Mouse (Mus musculus): ENCODE measurements at regions not wholly inside any gene's neighbourhood (a gene's known extent, or its start where the extent isn't known, plus 50 kb on each side); places are given as distances from the start of the nearest gene placed in this dataset.

DNA sequence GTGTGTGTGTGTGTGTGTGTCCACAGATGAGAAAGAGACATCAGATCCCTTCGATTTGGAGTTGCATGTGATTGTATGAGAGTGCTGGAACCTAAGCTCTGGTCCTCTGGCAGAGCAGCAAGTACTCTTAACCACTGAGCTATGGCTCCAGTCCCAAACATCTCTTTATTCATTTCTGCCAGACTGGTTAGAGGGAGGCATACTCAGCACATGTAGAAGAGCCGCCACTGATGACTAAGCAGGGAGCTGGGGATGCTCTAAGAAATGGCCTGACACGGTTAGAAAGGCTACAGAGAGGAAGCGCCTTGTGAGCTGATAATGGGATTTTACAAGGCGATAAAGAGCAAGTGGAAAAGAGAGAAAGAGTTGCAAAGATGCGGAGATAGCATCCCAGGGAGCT lies 287.3 kb upstream of the Castor2 start:
- no peak for DNase-seq (ENCODE audit: low spot score)

DNA sequence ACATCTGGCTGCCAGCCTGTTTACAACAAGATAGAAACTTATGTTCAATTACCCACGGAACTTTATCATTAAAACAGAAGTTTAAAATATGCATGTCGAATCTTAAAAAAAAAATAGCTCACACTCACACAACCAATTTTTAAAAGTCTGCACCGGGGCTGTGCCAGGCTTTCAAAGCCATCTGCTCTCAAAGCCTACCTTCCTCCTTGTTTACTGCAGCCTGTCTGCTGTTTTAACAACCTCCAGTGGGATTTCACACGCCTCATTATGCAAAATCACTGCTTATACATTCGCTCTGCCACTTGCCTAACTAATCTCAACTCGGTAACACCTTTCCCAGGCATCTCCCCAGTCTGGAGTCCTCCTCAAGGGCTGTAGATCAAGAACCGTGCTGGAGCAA lies 292.6 kb upstream of the Castor2 start:
- no peak for DNase-seq (ENCODE audit: low spot score)

DNA sequence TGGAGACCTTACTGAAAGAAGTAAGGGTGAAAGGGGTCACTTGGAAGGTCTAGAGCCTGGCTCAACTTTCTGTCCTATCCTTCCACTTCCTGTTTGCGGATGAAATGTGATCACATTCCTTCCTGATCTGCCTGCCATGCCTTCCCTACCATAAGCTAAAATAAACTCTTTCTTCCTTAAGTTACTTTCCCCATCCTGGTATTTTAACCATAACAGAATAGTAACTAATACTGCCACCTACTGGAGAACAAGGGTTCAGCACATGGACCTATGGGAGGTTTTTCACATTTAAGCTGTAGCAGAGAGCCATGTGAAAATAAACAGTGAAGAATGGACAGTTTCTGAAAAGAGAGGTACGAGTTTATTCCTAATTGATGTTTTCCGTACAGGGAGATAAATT lies 297.5 kb upstream of the Castor2 start:
- DNase-seq (ENCODE audit: low spot score), result no peak

DNA sequence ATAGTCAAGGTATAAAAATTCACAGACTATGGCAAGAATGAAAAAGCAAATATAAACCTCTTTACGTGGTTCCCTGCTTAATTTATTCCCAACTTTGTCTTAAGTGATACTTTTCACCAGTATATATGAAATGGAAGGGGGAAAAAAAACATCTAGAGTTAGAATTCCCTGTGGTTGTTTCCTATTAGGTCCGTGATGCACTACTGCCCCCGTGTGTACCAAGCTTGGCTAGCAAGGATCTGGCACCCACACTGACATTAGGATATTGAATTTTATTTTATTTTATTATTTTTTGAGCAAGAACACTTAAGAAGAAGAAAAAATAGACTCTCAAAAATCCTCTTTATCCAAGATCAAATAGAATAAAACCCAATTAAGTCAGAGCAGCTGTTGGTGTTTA lies 303.9 kb upstream of the Castor2 start:
- DNase-seq (ENCODE audit: low spot score), result no peak

DNA sequence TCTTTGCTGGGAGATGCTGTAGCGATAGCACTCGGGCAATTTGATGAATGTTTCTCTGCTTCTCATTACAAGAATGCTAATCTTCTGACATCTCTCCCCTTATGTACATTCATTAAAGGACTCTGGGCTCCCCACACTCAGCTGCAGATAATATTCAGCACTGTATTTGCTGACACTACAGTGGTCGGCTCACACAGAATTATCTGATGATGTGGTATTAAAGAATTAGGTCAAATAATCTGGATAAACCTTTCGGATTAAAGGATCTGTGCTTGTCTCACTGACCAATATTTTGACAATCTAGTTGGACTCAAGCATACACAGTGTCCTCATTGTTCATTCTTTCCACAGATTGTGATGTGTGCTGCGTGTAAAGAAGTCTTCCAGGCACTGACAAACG lies 308.8 kb upstream of the Castor2 start:
- no peak for DNase-seq (ENCODE audit: low spot score)

DNA sequence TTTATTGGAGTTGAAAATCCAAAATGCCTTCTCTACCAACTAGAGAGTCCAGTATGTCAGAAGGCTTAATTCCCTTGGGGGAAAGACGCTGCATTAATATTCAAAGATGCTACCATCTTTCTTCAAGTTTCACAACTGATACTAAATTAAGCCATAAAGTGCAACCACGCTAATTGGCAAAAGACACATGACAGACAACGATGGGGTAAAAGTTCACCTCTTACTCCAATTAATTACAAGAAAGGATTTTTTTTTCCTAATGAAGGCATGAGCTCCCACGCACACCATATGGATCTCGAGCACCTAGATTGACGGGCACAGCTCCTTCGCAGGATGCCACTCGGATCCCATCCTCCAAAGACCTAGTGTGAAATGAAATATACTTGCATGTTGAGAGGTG lies 311.5 kb upstream of the Castor2 start:
- no peak for DNase-seq (ENCODE audit: low spot score)

DNA sequence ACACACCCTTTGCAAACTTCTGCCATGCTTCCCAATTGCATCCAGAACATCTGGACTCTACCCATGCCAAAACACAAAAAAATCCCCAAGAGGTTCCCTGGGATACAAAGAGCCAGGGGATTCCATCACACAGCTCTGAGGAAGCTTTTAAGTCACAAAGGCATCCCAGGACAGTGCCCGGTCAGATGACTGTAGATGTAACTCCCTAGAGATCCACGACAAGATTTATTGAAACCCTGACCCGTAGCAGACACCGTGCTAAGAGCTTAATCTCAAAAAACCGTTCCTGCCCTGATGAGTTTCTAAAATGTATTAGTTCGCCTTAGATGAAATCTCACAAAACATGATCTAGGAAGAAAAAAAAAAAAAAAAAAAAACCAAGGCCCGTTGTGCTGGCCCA lies 312.0 kb upstream of the Castor2 start:
- DNase-seq (ENCODE audit: low spot score), result no peak

DNA sequence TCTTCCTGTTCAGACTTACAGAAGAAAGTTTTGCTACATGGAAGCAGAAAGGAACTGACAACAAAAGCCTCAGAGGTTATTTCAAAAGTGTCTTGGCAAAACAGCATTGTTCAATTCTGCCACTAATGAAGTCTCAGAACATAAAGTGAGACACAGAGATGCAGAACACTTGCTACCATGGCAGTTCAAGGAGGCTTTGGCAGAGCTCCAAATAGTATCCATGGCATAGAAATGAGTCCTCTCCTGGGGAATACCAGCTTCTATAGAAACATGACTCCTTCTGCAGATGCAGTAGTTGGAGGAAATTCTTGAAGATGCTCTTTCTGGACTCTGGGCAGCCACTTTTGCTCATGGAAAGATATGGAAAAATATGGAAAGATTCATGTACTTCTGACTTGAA lies 322.9 kb upstream of the Castor2 start:
- DNase-seq (ENCODE audit: low spot score), result no peak

DNA sequence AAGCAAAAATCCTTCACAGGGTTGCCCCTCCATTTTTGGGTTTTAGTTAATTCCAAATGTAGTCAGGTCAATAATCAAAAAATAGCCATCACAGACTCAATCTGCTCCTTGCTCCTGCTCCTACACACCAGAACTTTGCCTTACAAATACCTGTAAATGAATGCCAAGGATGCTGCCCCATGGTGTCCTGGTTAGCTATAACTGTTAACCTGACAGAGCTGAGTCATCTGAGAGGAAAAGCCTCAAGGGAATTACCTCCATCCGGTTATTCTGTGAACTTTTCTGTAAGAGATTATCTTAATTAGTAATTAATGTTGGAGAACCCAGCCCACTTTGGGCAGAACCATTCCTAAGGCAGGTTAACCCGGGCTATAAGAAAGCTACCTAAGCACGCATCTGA lies 325.4 kb upstream of the Castor2 start:
- no peak for DNase-seq (ENCODE audit: low spot score)

DNA sequence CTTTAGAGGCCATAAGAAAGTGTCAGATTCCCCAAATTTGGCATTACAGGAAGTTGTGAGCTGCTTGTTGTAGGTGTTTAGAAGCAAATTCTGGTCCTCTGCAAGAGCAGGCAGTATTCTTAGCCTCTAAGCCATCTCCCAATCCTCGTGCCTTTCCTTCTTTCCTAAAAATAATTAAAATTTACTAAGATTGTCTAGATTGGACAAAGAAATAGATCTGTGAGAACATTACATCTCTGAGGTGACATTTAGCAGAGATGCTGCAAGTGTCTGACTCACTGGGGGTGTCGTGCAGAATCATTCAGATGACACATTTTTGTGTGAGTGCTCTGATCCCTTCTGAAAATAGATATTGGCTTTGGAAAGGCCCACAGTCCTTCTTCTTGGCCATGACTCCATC lies 330.7 kb upstream of the Castor2 start:
- DNase-seq (ENCODE audit: low spot score), result no peak

DNA sequence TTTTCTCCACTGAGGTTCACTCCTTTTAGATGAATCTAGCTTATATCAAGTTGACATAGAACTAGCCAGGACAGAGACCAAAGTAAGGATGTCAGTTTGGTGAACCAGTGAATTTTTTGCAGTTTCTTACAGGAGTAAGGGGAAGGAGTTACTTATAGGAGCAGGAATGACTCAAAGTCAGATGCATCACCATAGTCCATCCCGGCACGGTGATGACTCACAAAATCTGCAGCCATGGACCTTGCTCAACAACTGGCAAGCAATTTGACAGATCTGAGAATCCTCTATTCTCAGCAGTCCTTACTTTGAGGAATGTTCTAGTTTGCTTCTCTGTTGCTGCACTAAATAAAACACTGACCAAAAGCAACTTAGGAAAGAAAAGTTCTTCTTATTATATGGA lies 341.7 kb upstream of the Castor2 start:
- no peak for DNase-seq (ENCODE audit: low spot score)

DNA sequence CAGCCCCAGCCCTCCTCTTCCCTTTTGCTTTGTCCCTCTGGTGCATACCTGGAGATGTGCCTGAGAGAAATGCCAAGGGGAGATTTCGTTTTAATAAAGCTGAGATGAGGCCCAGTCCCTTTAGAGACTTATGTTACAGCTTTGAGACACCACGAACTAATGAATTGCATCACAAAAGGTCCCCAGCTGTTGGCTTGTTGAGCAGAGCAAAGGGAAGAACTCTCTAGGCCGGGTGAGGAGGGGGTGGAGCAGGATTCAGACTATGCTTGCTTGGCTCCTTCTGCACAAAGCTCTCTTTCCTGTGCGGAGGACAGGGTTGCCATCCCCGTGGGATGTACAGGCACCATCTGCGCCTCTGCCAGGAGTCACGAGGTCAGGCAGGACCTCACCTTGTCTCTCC lies 345.3 kb upstream of the Castor2 start:
- no peak for DNase-seq (ENCODE audit: low spot score)

DNA sequence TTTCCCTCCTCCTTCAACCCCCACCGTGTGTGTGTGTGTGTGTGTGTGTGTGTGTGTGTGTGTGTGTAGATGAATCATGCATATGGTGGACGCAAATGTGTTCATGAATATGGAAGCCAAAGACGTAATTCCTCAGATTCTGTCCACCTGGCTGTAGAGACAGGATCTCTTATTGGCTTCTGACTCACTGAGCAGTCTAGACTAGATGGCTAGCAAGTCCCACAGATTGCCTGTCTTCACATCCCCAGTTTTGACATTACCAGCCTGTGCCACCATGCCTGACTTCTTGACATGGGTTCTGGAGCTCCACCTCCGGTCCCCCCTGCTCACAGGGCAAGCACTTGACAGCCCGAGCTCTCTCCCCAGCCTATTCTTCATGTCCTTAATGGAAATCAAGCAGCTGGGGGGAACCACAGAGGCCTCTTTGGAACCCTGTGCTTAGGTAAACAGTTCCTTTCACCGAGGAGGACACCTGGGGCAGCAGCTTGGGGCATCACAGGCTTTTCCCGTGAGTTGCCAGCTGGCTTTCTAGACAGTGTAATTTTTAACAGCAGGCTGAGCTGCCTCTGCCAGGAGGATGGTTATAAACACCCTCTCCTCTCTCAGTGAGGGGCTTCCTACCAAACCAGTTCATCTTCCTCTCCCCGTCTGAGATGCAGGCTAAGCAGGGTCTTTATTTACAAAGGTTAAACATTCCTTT lies 345.9 kb upstream of the Castor2 start:
- no peak for DNase-seq (ENCODE audit: low spot score)

DNA sequence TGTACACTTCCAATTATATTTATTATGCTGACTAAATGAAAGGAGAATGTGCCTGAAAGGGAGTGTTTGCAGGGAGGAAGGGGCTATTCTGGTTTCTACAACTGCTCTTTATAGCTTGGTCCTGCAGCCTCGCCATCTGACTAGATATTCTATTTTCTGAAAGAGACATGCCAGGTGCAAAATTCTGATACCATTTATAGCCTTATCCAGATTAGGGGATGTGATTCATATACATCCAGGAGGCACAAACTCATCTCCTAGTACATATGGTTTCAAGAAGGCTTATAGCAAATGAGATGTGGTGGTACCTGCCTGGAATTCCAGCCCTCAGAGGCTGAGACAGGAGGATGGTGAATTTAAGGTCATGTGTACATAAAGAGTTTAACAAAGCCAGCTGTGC lies 352.6 kb upstream of the Castor2 start:
- DNase-seq (ENCODE audit: low spot score), result no peak

DNA sequence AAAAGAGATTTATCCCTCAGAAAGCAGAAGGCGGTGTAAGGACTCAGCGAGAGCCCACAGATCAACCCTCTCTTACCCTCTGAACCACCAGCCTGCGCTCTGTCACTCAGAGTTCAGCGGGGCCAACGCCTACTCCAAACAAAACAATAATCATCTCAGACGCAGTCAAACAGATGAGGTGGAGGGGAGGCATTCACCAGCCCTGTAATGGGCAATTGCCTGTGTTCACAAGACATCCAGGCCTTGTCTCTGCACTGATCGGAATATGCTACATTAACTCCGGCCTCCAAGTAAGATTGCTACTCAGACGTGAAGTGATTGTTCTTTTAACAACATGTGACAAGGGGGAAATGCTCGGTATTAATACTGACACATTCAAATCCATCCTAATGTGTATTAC lies 353.1 kb upstream of the Castor2 start:
- DNase-seq (ENCODE audit: low spot score), result no peak

DNA sequence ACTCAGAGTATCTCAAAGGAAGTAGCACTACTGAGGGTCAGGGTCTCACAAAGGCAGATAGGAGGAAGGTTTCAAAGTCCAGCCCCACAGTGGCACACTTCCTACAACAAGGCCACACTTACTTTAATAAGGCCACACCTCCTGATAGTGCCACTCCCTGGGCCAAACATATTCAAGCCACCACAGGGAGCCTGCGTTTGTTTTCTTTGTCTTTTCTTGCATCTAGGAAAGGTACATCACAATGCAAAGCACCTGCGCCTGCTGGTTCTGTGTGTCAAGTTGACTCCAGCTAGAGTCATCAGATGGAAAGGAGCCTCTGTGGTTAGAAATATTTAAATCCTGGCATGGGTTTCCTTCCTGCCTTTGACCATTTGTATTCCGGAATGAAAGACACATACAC lies 355.4 kb upstream of the Castor2 start:
- no peak for DNase-seq (ENCODE audit: low spot score)

DNA sequence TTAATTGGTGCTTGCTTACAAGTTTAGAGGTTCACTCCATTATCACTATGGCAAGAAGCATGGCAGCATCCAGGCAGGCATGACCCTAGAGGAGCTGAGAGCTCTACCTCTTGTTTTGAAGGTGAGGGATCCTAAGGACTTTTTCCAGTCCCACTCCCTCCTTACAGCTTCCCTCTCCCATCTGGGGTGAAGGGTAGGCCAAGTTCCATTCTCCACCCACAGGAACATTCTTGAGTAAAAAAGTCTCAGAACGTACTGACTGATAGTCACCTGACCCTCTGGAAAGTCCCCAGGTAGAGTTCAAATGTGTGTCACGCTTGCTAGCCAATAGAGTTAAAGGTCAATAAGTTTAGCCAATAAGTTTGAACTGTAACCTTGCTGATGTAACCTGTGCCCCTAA lies 355.9 kb upstream of the Castor2 start:
- DNase-seq (ENCODE audit: low spot score), result no peak

DNA sequence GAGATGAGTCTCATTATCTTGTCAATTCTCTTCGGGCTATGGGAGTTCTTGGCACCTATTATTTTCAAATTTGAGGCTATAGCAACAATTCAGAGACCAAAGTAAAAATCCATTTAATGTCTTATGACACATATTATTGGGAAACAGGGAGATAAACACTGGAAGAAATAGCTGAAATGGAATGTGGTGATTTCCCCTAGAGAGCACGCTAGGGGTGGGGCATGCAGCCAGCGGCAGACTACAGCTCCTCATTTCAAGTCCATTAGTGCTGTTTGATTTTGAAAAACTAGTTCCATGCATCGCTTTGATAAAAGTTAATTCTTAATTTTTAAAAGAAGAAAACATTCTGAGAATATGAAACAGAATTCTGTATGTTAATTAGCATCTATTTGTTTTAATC lies 367.6 kb upstream of the Castor2 start:
- DNase-seq (ENCODE audit: low spot score), result no peak

DNA sequence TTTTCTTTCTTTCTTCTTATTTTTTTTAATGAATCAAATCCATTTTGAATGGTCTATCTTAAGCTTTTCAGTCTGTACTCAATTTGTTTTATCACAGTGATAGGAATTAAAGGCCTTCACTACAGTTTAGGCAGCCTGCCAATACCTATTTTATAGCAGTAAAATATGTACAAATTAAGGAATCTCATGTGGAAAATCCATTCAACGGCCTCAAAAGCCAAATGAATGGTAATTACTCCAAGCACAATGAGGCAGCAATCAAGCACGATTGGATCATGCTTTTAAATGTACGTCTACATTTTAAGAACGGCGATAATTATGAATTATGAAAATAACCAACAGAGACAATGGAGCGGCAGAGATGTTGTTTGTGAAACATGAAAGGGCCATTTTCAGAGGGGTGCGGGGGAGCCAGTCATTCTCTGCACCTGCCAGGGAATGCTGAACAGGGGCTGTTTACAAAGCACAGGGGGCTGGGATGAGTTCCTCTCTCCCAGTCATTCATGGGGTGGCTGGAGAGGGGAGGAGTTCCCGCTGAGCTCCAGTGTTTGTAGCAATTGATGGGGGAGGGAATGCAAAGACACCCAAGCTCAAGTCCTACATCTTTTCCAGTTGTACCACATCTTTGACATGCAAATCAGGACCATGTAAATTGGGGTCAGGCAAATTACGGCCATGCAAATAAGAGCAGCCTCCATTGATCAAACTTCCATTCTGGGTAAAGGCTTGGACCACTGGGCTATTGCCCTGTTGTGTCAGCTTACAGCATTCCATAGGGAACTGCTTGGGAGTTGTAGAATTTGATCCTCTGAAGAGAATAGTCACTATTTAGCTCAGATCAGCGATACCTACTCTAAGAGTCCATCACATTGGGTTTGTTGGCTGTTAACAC lies 381.1 kb upstream of the Castor2 start:
- no peak for DNase-seq (ENCODE audit: low spot score)

DNA sequence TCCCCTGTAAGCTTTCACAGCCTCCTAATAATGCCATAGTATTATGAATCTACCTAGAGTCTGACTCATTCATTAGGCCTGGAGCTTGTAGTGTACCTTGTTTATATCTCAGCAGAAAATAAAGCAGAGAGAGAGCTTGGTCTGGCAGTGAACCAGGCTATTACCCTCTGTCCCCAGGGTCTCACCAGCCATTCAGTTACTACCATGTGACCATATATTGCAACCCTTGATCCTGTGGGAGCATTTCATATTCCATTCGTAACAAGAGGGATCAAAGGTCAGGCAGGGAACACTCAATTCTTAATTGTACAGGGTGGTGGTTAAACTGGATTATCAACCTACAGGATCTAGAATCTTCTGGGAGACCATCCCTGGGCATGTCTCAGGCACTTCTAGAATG lies 383.7 kb upstream of the Castor2 start:
- no peak for DNase-seq (ENCODE audit: low spot score)

DNA sequence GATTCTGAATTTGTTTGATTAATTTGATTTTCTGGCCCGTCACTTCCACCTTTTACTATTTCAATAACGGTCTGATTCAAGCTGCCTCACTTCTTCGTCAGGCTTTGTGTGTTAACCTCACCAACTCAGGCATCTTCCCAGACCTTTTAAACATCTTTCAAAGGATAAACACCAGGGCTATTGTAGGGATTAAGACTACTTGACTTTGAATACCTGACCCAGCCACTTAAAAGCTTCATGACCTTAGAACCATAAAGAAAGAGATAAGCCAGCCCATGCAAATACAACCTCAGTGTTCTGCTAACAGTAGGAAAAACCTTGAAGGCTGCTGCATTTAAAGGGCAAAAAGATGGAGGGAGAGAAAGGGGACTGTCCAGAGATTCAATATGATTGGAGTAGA lies 386.9 kb upstream of the Castor2 start:
- DNase-seq (ENCODE audit: low spot score), result no peak

DNA sequence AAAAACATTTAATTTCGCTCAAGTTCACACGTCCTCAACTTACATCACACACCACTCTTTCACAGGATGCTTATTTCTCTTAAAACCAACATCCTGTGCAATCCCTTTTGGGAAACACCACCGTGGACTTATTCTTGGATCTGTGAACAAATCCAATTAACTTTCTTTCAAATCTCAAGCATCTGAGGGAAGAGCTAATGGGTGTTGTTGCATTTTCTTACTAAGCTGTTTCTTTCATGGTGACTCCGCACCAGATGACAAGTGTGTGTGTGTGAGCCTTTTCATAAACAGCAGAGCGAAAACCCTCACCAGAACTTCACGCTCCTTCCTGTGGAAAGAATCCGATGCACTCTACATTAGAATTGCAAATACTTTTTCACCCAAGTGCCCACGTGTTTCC lies 390.6 kb upstream of the Castor2 start:
- no peak for DNase-seq (ENCODE audit: low spot score)

DNA sequence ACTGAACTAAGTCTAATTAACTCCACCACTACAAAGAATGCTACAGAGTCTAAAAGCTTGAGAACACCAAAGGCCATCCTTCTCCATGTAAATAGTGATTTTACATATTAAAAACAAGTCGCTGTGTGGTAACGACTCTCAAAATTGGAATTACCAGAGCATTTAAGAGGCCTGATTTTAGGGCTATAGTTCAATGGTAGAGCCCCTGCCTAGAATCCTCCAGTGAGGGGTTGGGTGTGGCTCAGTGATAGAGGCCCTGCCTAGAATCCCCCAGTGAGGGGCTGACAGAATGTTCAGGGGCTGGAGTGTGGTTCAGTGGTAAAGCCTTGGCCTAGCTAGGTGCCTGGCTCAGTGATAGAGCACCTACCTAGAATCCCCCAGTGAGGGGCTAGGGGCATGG lies 413.3 kb upstream of the Castor2 start:
- DNase-seq (ENCODE audit: low spot score), result no peak

DNA sequence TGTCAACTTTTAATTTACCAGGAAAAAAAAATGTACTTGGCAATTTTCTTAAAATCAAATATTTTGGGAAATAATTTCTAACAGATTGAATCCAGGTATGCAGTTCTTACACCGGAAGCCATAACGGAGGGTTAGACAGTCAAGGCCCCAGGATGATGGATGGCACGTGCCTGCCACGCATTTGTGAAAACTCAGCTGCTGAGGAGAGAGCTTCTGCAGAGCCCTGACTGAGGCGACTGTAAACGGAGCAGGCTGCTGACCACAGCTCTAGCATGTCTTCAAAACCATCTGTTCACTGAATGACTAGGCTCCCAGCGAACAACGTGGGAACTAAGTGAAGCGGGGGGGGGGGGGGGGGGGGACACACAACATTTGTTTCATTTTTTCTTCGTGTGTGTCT lies 416.5 kb upstream of the Castor2 start:
- DNase-seq (ENCODE audit: low spot score), result no peak
